Mouse (Mus musculus): Measurements from ENCODE around the gene Fsd1l.

Gene Fsd1l

DNA sequence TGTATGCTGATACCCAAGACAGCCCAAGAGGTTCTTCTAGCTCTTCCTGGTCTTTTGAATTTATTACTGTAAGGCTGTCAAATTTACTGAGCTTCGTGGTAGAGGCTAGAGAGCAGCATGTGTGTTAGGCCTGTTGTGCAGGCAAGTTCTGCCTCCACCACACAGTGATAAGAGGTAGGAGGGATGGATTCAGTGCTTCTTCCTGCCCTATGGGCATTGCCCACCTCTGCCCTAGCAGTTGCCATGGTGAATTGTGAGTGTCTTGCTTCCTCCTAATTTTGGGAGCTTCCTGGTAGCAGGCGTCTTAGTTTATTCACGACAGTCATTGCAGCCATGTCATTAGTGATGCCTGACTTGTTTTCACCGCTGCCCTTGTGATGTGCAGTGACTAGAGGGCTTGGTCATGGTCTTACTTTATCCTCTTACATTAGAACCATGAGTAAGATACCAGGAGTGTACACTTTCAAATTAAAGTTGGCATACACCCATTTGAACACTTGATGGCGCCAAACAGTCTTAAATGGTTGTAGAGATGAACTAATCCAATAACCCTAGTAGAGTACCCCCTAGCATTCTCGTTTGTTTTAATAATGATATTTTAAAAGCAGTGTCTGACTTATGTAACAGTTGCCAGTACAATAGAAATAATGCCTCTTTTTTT lies 107.8 kb downstream of the Fsd1l start:
- in situ Hi-C loops (cut with MboI, MseI) = no loop called here

DNA sequence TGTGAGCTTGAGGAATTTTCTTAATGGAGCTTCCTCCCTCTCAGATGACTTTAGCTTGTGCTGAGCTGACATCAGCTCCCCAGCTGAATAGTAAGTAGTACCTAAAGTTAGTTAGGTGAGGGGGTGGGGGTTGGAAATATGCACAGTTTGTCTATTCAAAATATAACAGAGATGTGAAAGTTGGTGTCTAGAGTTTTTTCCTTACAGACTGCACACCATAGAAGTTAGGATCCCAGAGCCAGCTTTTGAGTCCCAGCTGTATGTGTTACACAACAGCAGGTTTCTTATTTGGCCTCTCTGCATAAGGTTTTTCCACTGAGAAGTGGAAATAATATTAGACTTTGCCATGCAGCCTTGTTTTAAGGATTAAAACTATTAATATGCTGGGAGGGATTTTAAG lies 118.6 kb downstream of the Fsd1l start:
- in situ Hi-C loops (cut with MboI, MseI) = loop anchor here (25.0 kb wide), 1 partner anchor 862 kb away; no protein-coding TSS in a partner anchor

- in situ Hi-C loops (cut with MboI, MseI) = loop anchor here (25.0 kb wide), 1 partner anchor 862 kb away; no protein-coding TSS in a partner anchor
Measured at GRCm38 (mm10) chr4:53750391-53751120, 119.3 kb downstream of the Fsd1l start.

Measured in T-helper 1 cell (primary cell).